Mouse (Mus musculus) gastrocnemius, postnatal 14 days (tissue): ENCODE measurements around the gene Aff4. TPM values are rescaled to one million over a fixed set of nuclear protein-coding genes. Genes with fewer than 3 reads are reported as not detected.

Experiments used
- DNase-seq: peaks from one replicate; pipeline ENCODE4 v3.0.0; 2021; ENCODE audit warnings: mixed read lengths
- intact Hi-C: fragments of 180-260 bp; cut with DNase I; formaldehyde crosslinking; loops from one replicate; pipeline ENCODE4 v1.15.1; 2025; ENCODE audit warnings: low total_unique reads
- microRNA-seq, 2 experiments: library from miRNA; unstranded; fragments of <30 nt; microRNA quantifications; one replicate each; pipeline ENCODE4 v1.2.0; 2021
- total RNA-seq, 2 experiments: library from RNA; stranded (reverse); gene quantifications; 2 replicates each; pipeline ENCODE4 v1.2.3; 2021

Aff4 gene
- total RNA-seq, 2 experiments from 2014 or later = 82.6 to 94.5 TPM

GRCm38 (mm10) chr11:53450070-53450705 lies 99.6 kb downstream of the Aff4 start:
- DNase-seq = no peak
- intact Hi-C loops = no loop called here

- DNase-seq = no peak
- intact Hi-C loops = no loop called here
These were observed 100.7 kb downstream of the Aff4 start for GRCm38 (mm10) chr11:53451361-53451760.

- intact Hi-C loops = no loop called here
- DNase-seq = no peak
These were observed 101.8 kb downstream of the Aff4 start for GRCm38 (mm10) chr11:53452396-53452795.

- DNase-seq = no peak
- intact Hi-C loops = no loop called here
These were observed 102.4 kb downstream of the Aff4 start for GRCm38 (mm10) chr11:53453031-53453430.

- DNase-seq = peak; percentile 59
- intact Hi-C loops = no loop called here
These were observed 106.1 kb downstream of the Aff4 start, which contains the start of the genes Gm10447 and Shroom1 for GRCm38 (mm10) chr11:53456474-53457371. TSS of gene Gm10447 (minus strand) at chr11:53457110. TSS of gene Shroom1 (plus strand) at chr11:53457205.

- DNase-seq = no peak
- intact Hi-C loops = no loop called here
These were observed 106.8 kb downstream of the Aff4 start for GRCm38 (mm10) chr11:53457372-53457954.

- no peak for DNase-seq
- intact Hi-C loops = no loop called here
These were observed 108.4 kb downstream of the Aff4 start for GRCm38 (mm10) chr11:53458996-53459395.

GRCm38 (mm10) chr11:53460192-53460591 lies 109.6 kb downstream of the Aff4 start:
- intact Hi-C loops = no loop called here
- DNase-seq = no peak

GRCm38 (mm10) chr11:53461727-53462126 lies 111.1 kb downstream of the Aff4 start:
- intact Hi-C loops = no loop called here
- DNase-seq = no peak

GRCm38 (mm10) chr11:53463551-53464424 lies 113.2 kb downstream of the Aff4 start:
- no peak for DNase-seq
- intact Hi-C loops = no loop called here

GRCm38 (mm10) chr11:53466231-53466971 lies 115.8 kb downstream of the Aff4 start:
- DNase-seq = peak; percentile 83
- intact Hi-C loops = no loop called here

- intact Hi-C loops = no loop called here
- no peak for DNase-seq
These were observed 118.8 kb downstream of the Aff4 start for GRCm38 (mm10) chr11:53469294-53469967.

- DNase-seq = peak; percentile 90
- intact Hi-C loops = loop anchor here (5.0 to 10.0 kb wide), 2 partner anchors 65 to 157 kb away; no protein-coding TSS in a partner anchor
These were observed 119.5 kb downstream of the Aff4 start, which contains the start of gene Gm9837 for GRCm38 (mm10) chr11:53469968-53470695. TSS of gene Gm9837 (minus strand) at chr11:53470479.

Small RNA genes lying within 50 kb of the gene (microRNA-seq; reads per million reads assigned to microRNA genes)
- 0 reads per million in 2 experiments for gene Mir6920

Other genes with a start within 250 kb of the Aff4 start
- 100 to 1,000 TPM in 1 of 2 experiments, 10 to 100 TPM in 1; 94.8 to 113 TPM for gene Hspa4, start 50.4 kb upstream of the Aff4 start, total RNA-seq
- gene Zcchc10, start 26.2 kb upstream of the Aff4 start, total RNA-seq = 1 to 10 TPM; 7.4 to 8.7 TPM
- not detected for gene Leap2, start 72.3 kb downstream of the Aff4 start, total RNA-seq
- 1,000 to 10,000 TPM; 1,068 to 1,224 TPM for gene Uqcrq, start 80.0 kb downstream of the Aff4 start, total RNA-seq
- gene Gdf9, start 80.2 kb downstream of the Aff4 start, total RNA-seq = under 1 TPM; 0.33 to 0.68 TPM
- not detected for gene Gm10447, start 106.3 kb downstream of the Aff4 start, total RNA-seq
- under 1 TPM; 0.31 to 0.38 TPM for gene Shroom1, start 106.4 kb downstream of the Aff4 start, total RNA-seq
- gene Gm9837, start 119.6 kb downstream of the Aff4 start, total RNA-seq = not detected
- gene Gm9945, start 129.3 kb downstream of the Aff4 start, total RNA-seq = not detected
- gene Sowaha, start 129.4 kb downstream of the Aff4 start, total RNA-seq = under 1 TPM; 0.11 to 0.12 TPM
- gene Sept8, start 168.4 kb downstream of the Aff4 start, total RNA-seq = 10 to 100 TPM; 25.6 to 31.3 TPM
- gene Kif3a, start 216.5 kb downstream of the Aff4 start, total RNA-seq = 1 to 10 TPM; 6.8 to 7.4 TPM